Mouse (Mus musculus): ENCODE measurements around the gene Sema3g.

DNA sequence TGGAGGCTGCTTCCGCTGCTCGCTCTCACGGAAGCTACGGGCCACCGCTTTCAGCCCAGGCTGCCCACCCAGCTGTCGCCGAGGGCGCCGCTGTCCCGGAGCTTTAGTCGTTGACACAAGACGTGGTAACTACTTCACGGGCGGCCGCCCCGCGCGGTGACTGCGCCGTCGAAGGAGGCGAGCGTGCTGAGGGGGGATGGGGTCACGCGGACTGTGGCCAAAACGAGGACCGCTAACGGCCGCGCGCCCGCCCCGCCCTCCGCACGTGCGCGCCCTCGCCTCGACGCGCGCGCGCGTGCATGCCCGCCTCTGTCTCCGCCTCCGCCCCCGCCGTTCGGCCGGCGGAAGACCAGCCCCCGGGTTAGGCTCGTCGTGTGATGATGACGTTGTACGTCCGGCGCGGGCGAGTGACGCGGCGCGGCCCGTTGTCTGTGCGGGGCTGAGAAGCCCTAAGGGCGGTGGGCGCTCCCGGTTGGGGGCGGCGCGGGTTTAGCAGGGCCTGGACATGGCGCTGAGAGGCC lies 33.5 kb downstream of the Sema3g start, which contains the start of the genes Phf7 and Bap1:
- TF ChIP-seq EP300 (IDR thresholded peaks at IDR 0.05; ENCODE audit: low read depth) (no peak), CTCF (IDR thresholded peaks at IDR 0.05; ENCODE audit: low read depth) (no peak; the same call in 1 of the 2 replicates)

Measured in liver, embryonic 14.5 days (tissue).